Mouse (Mus musculus) stomach, postnatal 0 days (tissue): ENCODE data around the gene Pde2a. TPM values are rescaled to one million over a fixed set of nuclear protein-coding genes. Genes with fewer than 3 reads are reported as not detected.

Experiments used
- ATAC-seq: fragments of 200-750 bp; cut with Nextera tagmentation; 2 replicates; pipeline ENCODE4 v1.8.0; 2017; ENCODE audit not compliant: low FRiP score, low TSS enrichment
- DNase-seq: peaks from one replicate; pipeline ENCODE4 v3.0.0-alpha.2; 2016; ENCODE audit warnings: low spot score
- H3K27ac ChIP-seq: fragments of 300-500 bp; sonication (generic); replicated peaks from 2 replicates; pipeline ENCODE4 v1.5.1; 2014; ENCODE audit warnings: mild to moderate bottlenecking, control low read depth
- H3K27me3 ChIP-seq: fragments of 300-500 bp; sonication (generic); 2 replicates; pipeline ENCODE4 v1.6.1; 2014; ENCODE audit warnings: low read length; ENCODE audit not compliant: control insufficient read depth, insufficient read depth
- H3K36me3 ChIP-seq: fragments of 300-500 bp; sonication (generic); 2 replicates; pipeline ENCODE4 v1.6.1; 2014; ENCODE audit warnings: low read length, mixed read lengths; ENCODE audit not compliant: control insufficient read depth, insufficient read depth
- H3K4me1 ChIP-seq: fragments of 300-500 bp; sonication (generic); replicated peaks from 2 replicates; pipeline ENCODE4 v1.6.1; 2014; ENCODE audit warnings: antibody characterized with exemption; ENCODE audit not compliant: control insufficient read depth, insufficient read depth
- H3K4me2 ChIP-seq: fragments of 300-500 bp; sonication (generic); replicated peaks from 2 replicates; pipeline ENCODE4 v1.6.1; 2014; ENCODE audit warnings: low read depth, mild to moderate bottlenecking, control low read depth, moderate library complexity
- H3K4me3 ChIP-seq: fragments of 300-500 bp; sonication (generic); 2 replicates; pipeline ENCODE4 v1.5.1; 2014; ENCODE audit warnings: low read depth, low read length, control low read depth
- H3K9ac ChIP-seq: fragments of 300-500 bp; sonication (generic); 2 replicates; pipeline ENCODE4 v1.6.1; 2014; ENCODE audit warnings: mild to moderate bottlenecking, low read length, control low read depth, mixed read lengths
- H3K9me3 ChIP-seq: fragments of 300-500 bp; sonication (generic); 2 replicates; pipeline ENCODE4 v1.6.1; 2016; ENCODE audit warnings: low read length; ENCODE audit not compliant: control insufficient read depth
- CTCF ChIP-seq: IDR thresholded peaks from 2 replicates; pipeline ENCODE4 v1.5.1; 2016; ENCODE audit warnings: antibody characterized with exemption, low read depth, mild to moderate bottlenecking, moderate library complexity
- EP300 ChIP-seq: optimal IDR thresholded peaks from 2 replicates; pipeline ENCODE3; 2016; ENCODE audit warnings: antibody characterized with exemption
- WGBS: fragments of 180-500 bp; shearing (Covaris S2); extraction: QIAGEN DNeasy Blood & Tissue Kit; methylation state at CpG from one replicate; pipeline ENCODE4 v1.1.7; 2014; 5-methylcytosine and 5-hydroxymethylcytosine counted together
- polyA plus RNA-seq: library from polyadenylated mRNA; unstranded; fragments of >200 nt; fragmentation: Nextera tagmentation; extraction: Ambion mirVana; gene quantifications from 2 replicates; pipeline ENCODE4 v1.2.1, GENCODE M21; 2015

Pde2a gene
- polyA plus RNA-seq, 1 experiment from 2014 or later = 9.2 TPM

- H3K9ac ChIP-seq = no peak overlapping the region
- no peak overlapping the region for H3K4me2 ChIP-seq
- no peaks in the 10 kb centered on the region for H3K27me3 ChIP-seq
- DNase-seq (no peak), ATAC-seq (no peak)
- no peak overlapping the region for H3K27ac ChIP-seq
- no peak overlapping the region for H3K4me3 ChIP-seq
- H3K36me3 ChIP-seq = no peaks in the 10 kb centered on the region
- no peak for TF ChIP-seq EP300
- TF ChIP-seq CTCF = no peak
- WGBS = 24% methylated on average over 4 of the region's 4 CpGs
- no peaks in the 10 kb centered on the region for H3K4me1 ChIP-seq
- no peaks in the 10 kb centered on the region for H3K9me3 ChIP-seq
Observed at GRCm38 (mm10) chr7:101490952-101491351, 69.5 kb downstream of the Pde2a start.

- WGBS = 77% methylated on average over 3 of the region's 3 CpGs
- no peak overlapping the region for H3K4me2 ChIP-seq
- ATAC-seq = no peak
- no peaks in the 10 kb centered on the region for H3K4me1 ChIP-seq
- no peaks in the 10 kb centered on the region for H3K27me3 ChIP-seq
- TF ChIP-seq CTCF = no peak
- no peak for TF ChIP-seq EP300
- no peak for DNase-seq
- H3K9ac ChIP-seq = no peak overlapping the region
- no peaks in the 10 kb centered on the region for H3K36me3 ChIP-seq
- H3K9me3 ChIP-seq = no peaks in the 10 kb centered on the region
- no peak overlapping the region for H3K4me3 ChIP-seq
- no peak overlapping the region for H3K27ac ChIP-seq
Observed at GRCm38 (mm10) chr7:101498385-101498784, 76.9 kb downstream of the Pde2a start.

- no peak for DNase-seq
- Histone ChIP-seq H3K9me3 (no peaks in the 10 kb centered on the region), H3K27me3 (no peaks in the 10 kb centered on the region), H3K36me3 (no peaks in the 10 kb centered on the region), H3K27ac (no peak overlapping the region), H3K4me1 (no peaks in the 10 kb centered on the region), H3K4me3 (no peak overlapping the region), H3K9ac (no peak overlapping the region), H3K4me2 (no peak overlapping the region)
- 38% methylated on average over 10 of the region's 10 CpGs for WGBS
- TF ChIP-seq CTCF (no peak), EP300 (no peak)
- ATAC-seq = no peak
Observed at GRCm38 (mm10) chr7:101499251-101499650, 77.8 kb downstream of the Pde2a start.

- DNase-seq (no peak), ATAC-seq (no peak)
- H3K36me3 ChIP-seq = no peaks in the 10 kb centered on the region
- H3K4me1 ChIP-seq = peaks cover 3% of the 10 kb centered on the region; the same call in 1 of the 2 replicates
- no peak for TF ChIP-seq EP300
- no peak overlapping the region for H3K9ac ChIP-seq
- no peaks in the 10 kb centered on the region for H3K27me3 ChIP-seq
- H3K4me2 ChIP-seq = no peak overlapping the region
- H3K4me3 ChIP-seq = no peak overlapping the region
- H3K27ac ChIP-seq = no peak overlapping the region
- 66% methylated on average over 9 of the region's 9 CpGs for WGBS
- no peaks in the 10 kb centered on the region for H3K9me3 ChIP-seq
Observed at GRCm38 (mm10) chr7:101499701-101500100, 78.2 kb downstream of the Pde2a start.

GRCm38 (mm10) chr7:101501236-101501635 is 79.7 kb downstream of the Pde2a start:
- TF ChIP-seq CTCF = no peak
- no peak for TF ChIP-seq EP300
- 77% methylated on average over 5 of the region's 6 CpGs for WGBS
- ATAC-seq = no peak

GRCm38 (mm10) chr7:101501675-101502074 is 80.2 kb downstream of the Pde2a start:
- no peak overlapping the region for H3K4me2 ChIP-seq
- H3K4me1 ChIP-seq = peaks cover 4% of the 10 kb centered on the region; the same call in 1 of the 2 replicates
- H3K27me3 ChIP-seq = no peaks in the 10 kb centered on the region
- H3K4me3 ChIP-seq = no peak overlapping the region
- no peak overlapping the region for H3K27ac ChIP-seq
- TF ChIP-seq CTCF = peak; percentile 59
- TF ChIP-seq EP300 = no peak
- no peaks in the 10 kb centered on the region for H3K9me3 ChIP-seq
- ATAC-seq (no peak), DNase-seq (no peak)
- H3K9ac ChIP-seq = no peak overlapping the region
- WGBS = 59% methylated on average over 6 of the region's 6 CpGs
- no peaks in the 10 kb centered on the region for H3K36me3 ChIP-seq

More at GRCm38 (mm10) chr7:101501236-101501635, 79.7 kb downstream of the Pde2a start:
- H3K27me3 ChIP-seq = no peaks in the 10 kb centered on the region
- no peaks in the 10 kb centered on the region for H3K36me3 ChIP-seq
- no peak overlapping the region for H3K4me2 ChIP-seq
- no peak overlapping the region for H3K4me3 ChIP-seq
- peaks cover 4% of the 10 kb centered on the region; the same call in 1 of the 2 replicates for H3K4me1 ChIP-seq
- no peak overlapping the region for H3K27ac ChIP-seq
- no peak overlapping the region for H3K9ac ChIP-seq
- peak; percentile 17 for DNase-seq
- H3K9me3 ChIP-seq = no peaks in the 10 kb centered on the region
